Mouse (Mus musculus): ENCODE measurements around the gene P2ry13. TPM values are rescaled to one million over a fixed set of nuclear protein-coding genes. Genes with fewer than 3 reads are reported as not detected.

The P2ry13 gene
- polyA plus RNA-seq (2012; rRNA removed; ENCODE audit: low replicate concordance): 1.1 and 3.8 TPM in 2 replicates

GRCm38 (mm10) chr3:59210727-59211126 lies at the start of gene P2ry13:
P2ry13 (minus strand) TSS chr3:59210882.

GRCm38 (mm10) chr3:59194938-59195337 lies 15.7 kb downstream of the P2ry13 start, which contains the start of gene Gpr87:
Gpr87 (minus strand) TSS chr3:59195104.

Other genes with a start within 250 kb of the P2ry13 start
- gene Med12l, start 205.1 kb downstream of the P2ry13 start, polyA plus RNA-seq (2012; rRNA removed; ENCODE audit: low replicate concordance): 3.0 and 3.2 TPM in 2 replicates
- gene Gpr171, start 109.1 kb downstream of the P2ry13 start, polyA plus RNA-seq (2012; rRNA removed; ENCODE audit: low replicate concordance): 0.21 and 1.0 TPM in 2 replicates
- 3.1 and 99.7 TPM in 2 replicates for gene P2ry14, start 57.3 kb downstream of the P2ry13 start, polyA plus RNA-seq (2012; rRNA removed; ENCODE audit: low replicate concordance)
- not detected in 2 replicates for gene Gpr87, start 15.8 kb downstream of the P2ry13 start, polyA plus RNA-seq (2012; rRNA removed; ENCODE audit: low replicate concordance)
- gene P2ry12, start 52.0 kb upstream of the P2ry13 start, polyA plus RNA-seq (2012; rRNA removed; ENCODE audit: low replicate concordance): 4.2 and 7.3 TPM in 2 replicates
- 2.9 and 17.7 TPM in 2 replicates for gene Igsf10, start 133.5 kb upstream of the P2ry13 start, polyA plus RNA-seq (2012; rRNA removed; ENCODE audit: low replicate concordance)